Mouse (Mus musculus) heart, postnatal 4 days (tissue): ENCODE measurements around the gene Hist1h4c. TPM values are rescaled to one million over a fixed set of nuclear protein-coding genes. Genes with fewer than 3 reads are reported as not detected.
A peak's percentile ranks its signal among the peaks of the same experiment; 100 is the strongest.
"Not testable (repeated sequence)": the region's sequence is repeated elsewhere in the genome, so short reads cannot be mapped to it uniquely, and the experiment has no call there.

Experiments used
- DNase-seq: peaks from one replicate; pipeline ENCODE4 v3.0.0; 2021
- microRNA-seq, 2 experiments: library from miRNA; unstranded; fragments of <30 nt; microRNA quantifications; one replicate each; pipeline ENCODE4 v1.2.0; 2021 to 2022
- total RNA-seq, 2 experiments: library from RNA; stranded (reverse); gene quantifications; 2 replicates each; pipeline ENCODE4 v1.2.3; 2021

Gene Hist1h4c
- total RNA-seq, 2 experiments from 2014 or later, result 167 to 175 TPM

- no peak for DNase-seq
Observed at GRCm38 (mm10) chr13:23695514-23695913, 2.7 kb downstream of the Hist1h4c start, which contains the start of gene Hist1h1t. Gene Hist1h1t (plus strand): TSS chr13:23695814.

GRCm38 (mm10) chr13:23694956-23695355 lies 3.3 kb downstream of the Hist1h4c start:
- DNase-seq, result no peak

- no peak for DNase-seq
Observed at GRCm38 (mm10) chr13:23693856-23694440, 4.3 kb downstream of the Hist1h4c start.

GRCm38 (mm10) chr13:23689459-23689858 lies 8.8 kb downstream of the Hist1h4c start:
- DNase-seq, result no peak

- DNase-seq, result no peak
Observed at GRCm38 (mm10) chr13:23688956-23689355, 9.3 kb downstream of the Hist1h4c start.

GRCm38 (mm10) chr13:23687907-23688306 lies 10.3 kb downstream of the Hist1h4c start:
- DNase-seq, result no peak

GRCm38 (mm10) chr13:23687181-23687580 lies 11.1 kb downstream of the Hist1h4c start:
- DNase-seq, result no peak

GRCm38 (mm10) chr13:23685966-23686365 lies 12.3 kb downstream of the Hist1h4c start:
- DNase-seq, result no peak

- DNase-seq, result peak; percentile 17
Observed at GRCm38 (mm10) chr13:23685121-23685861, 13.0 kb downstream of the Hist1h4c start.

- peak; percentile 55 for DNase-seq
Observed at GRCm38 (mm10) chr13:23684295-23684945, 13.8 kb downstream of the Hist1h4c start.

- DNase-seq, result peak; percentile 75
Observed at GRCm38 (mm10) chr13:23683755-23684281, 14.4 kb downstream of the Hist1h4c start, which contains the start of the genes Hist1h2ac and Hist1h2bc. Gene Hist1h2ac (minus strand): TSS chr13:23683948. Gene Hist1h2bc (plus strand): TSS chr13:23684199.

GRCm38 (mm10) chr13:23682947-23683754 lies 15.1 kb downstream of the Hist1h4c start:
- DNase-seq, result not testable (repeated sequence)

GRCm38 (mm10) chr13:23682623-23682946 lies 15.7 kb downstream of the Hist1h4c start:
- DNase-seq, result no peak

- DNase-seq, result no peak
Observed at GRCm38 (mm10) chr13:23681990-23682582, 16.2 kb downstream of the Hist1h4c start.

- no peak for DNase-seq
Observed at GRCm38 (mm10) chr13:23662536-23662935, 35.7 kb downstream of the Hist1h4c start.

GRCm38 (mm10) chr13:23659636-23660366 lies 38.5 kb downstream of the Hist1h4c start:
- no peak for DNase-seq

Small RNAs within 50 kb of the gene (microRNA-seq; reads per million reads assigned to microRNA genes)
- gene Gm44314 (0 to 0.20 reads per million in 2 experiments), gene Gm44350 (0 to 0.20 reads per million in 2 experiments)

Other genes starting within 250 kb of the Hist1h4c start
- under 1 TPM; 0.11 to 0.24 TPM for gene Btn1a1, start 232.6 kb downstream of the Hist1h4c start, total RNA-seq
- not detected for gene Btn2a2, start 209.6 kb downstream of the Hist1h4c start, total RNA-seq
- 1,000 to 10,000 TPM; 1,227 to 1,327 TPM for gene Hist1h4h, start 167.4 kb downstream of the Hist1h4c start, total RNA-seq
- gene Hist1h2af, start 164.5 kb downstream of the Hist1h4c start, total RNA-seq, result 100 to 1,000 TPM; 480 to 499 TPM
- 100 to 1,000 TPM; 165 to 172 TPM for gene Hist1h3g, start 163.0 kb downstream of the Hist1h4c start, total RNA-seq
- 10 to 100 TPM; 23.5 to 23.8 TPM for gene Hist1h2bh, start 155.1 kb downstream of the Hist1h4c start, total RNA-seq
- 100 to 1,000 TPM; 121 to 128 TPM for gene Hist1h3f, start 154.4 kb downstream of the Hist1h4c start, total RNA-seq
- gene Hist1h4f, start 146.8 kb downstream of the Hist1h4c start, total RNA-seq, result 100 to 1,000 TPM; 802 to 855 TPM
- 10 to 100 TPM; 40.0 to 43.0 TPM for gene Hist1h1d, start 145.2 kb downstream of the Hist1h4c start, total RNA-seq
- 100 to 1,000 TPM; 299 to 323 TPM for gene Hist1h3e, start 136.1 kb downstream of the Hist1h4c start, total RNA-seq
- gene Hist1h2ae, start 127.2 kb downstream of the Hist1h4c start, total RNA-seq, result 10 to 100 TPM; 77.0 to 85.3 TPM
- 100 to 1,000 TPM; 624 to 645 TPM for gene Hist1h2bg, start 127.1 kb downstream of the Hist1h4c start, total RNA-seq
- gene Hist1h2bf, start 124.3 kb downstream of the Hist1h4c start, total RNA-seq, result 100 to 1,000 TPM; 278 to 296 TPM
- gene Hist1h2ad, start 124.1 kb downstream of the Hist1h4c start, total RNA-seq, result 10 to 100 TPM; 62.5 to 79.1 TPM
- 10 to 100 TPM; 52.4 to 58.7 TPM for gene Hist1h3d, start 122.7 kb downstream of the Hist1h4c start, total RNA-seq
- 100 to 1,000 TPM; 322 to 324 TPM for gene Hist1h4d, start 116.9 kb downstream of the Hist1h4c start, total RNA-seq
- gene Hist1h2be, start 77.3 kb downstream of the Hist1h4c start, total RNA-seq, result 10 to 100 TPM; 38.8 to 42.2 TPM
- gene Hist1h1e, start 75.9 kb downstream of the Hist1h4c start, total RNA-seq, result 100 to 1,000 TPM; 269 to 306 TPM
- gene Hist1h2ac, start 14.5 kb downstream of the Hist1h4c start, total RNA-seq, result 10 to 100 TPM; 11.4 to 11.7 TPM
- gene Hist1h2bc, start 14.3 kb downstream of the Hist1h4c start, total RNA-seq, result 10 to 100 TPM; 44.8 to 56.0 TPM
- gene Hist1h1t, start 2.6 kb downstream of the Hist1h4c start, total RNA-seq, result 1 to 10 TPM; 1.6 to 1.8 TPM
- 10 to 100 TPM; 19.7 to 21.0 TPM for gene Hfe, start 12.4 kb upstream of the Hist1h4c start, total RNA-seq
- gene Hist1h1c, start 40.4 kb upstream of the Hist1h4c start, total RNA-seq, result 100 to 1,000 TPM; 472 to 511 TPM
- gene Hist1h3c, start 47.1 kb upstream of the Hist1h4c start, total RNA-seq, result 100 to 1,000 TPM; 252 to 264 TPM
- 100 to 1,000 TPM; 281 to 294 TPM for gene Hist1h2bb, start 48.3 kb upstream of the Hist1h4c start, total RNA-seq
- gene Hist1h2ab, start 52.7 kb upstream of the Hist1h4c start, total RNA-seq, result 100 to 1,000 TPM; 424 to 425 TPM
- 100 to 1,000 TPM; 568 to 625 TPM for gene Hist1h3b, start 53.8 kb upstream of the Hist1h4c start, total RNA-seq
- 100 to 1,000 TPM; 312 to 320 TPM for gene Hist1h4b, start 58.6 kb upstream of the Hist1h4c start, total RNA-seq
- gene Hist1h4a, start 62.8 kb upstream of the Hist1h4c start, total RNA-seq, result 100 to 1,000 TPM; 433 to 442 TPM
- gene Hist1h3a, start 63.9 kb upstream of the Hist1h4c start, total RNA-seq, result 100 to 1,000 TPM; 440 to 473 TPM
- 100 to 1,000 TPM; 219 to 236 TPM for gene Hist1h1a, start 65.2 kb upstream of the Hist1h4c start, total RNA-seq
- not detected for gene Trim38, start 71.5 kb upstream of the Hist1h4c start, total RNA-seq
- gene Slc17a2, start 108.5 kb upstream of the Hist1h4c start, total RNA-seq, result not detected
- gene Slc17a3, start 141.0 kb upstream of the Hist1h4c start, total RNA-seq, result not detected
- not detected for gene Slc17a1, start 169.3 kb upstream of the Hist1h4c start, total RNA-seq
- gene Slc17a4, start 216.6 kb upstream of the Hist1h4c start, total RNA-seq, result not detected
- not detected for gene Hist1h2ba, start 235.7 kb upstream of the Hist1h4c start, total RNA-seq
- gene Hist1h2aa, start 236.0 kb upstream of the Hist1h4c start, total RNA-seq, result not detected